Mouse (Mus musculus) liver, postnatal 0 days (tissue): ENCODE measurements around the gene Mroh3. TPM values are rescaled to one million over a fixed set of nuclear protein-coding genes. Genes with fewer than 3 reads are reported as not detected.

Source experiments
- ATAC-seq: fragments of 200-750 bp; cut with Nextera tagmentation; 2 replicates; pipeline ENCODE4 v1.8.0; 2017; ENCODE audit warnings: mild to moderate bottlenecking, moderate library complexity
- DNase-seq: peaks from one replicate; pipeline ENCODE4 v3.0.0-alpha.2; 2016
- H3K27ac ChIP-seq: fragments of 300-500 bp; sonication (generic); 2 replicates; pipeline ENCODE4 v1.5.1; 2014; ENCODE audit warnings: antibody characterized with exemption, moderate library complexity, mild to moderate bottlenecking, low read depth
- H3K27me3 ChIP-seq: fragments of 300-500 bp; sonication (generic); 2 replicates; pipeline ENCODE4 v1.6.1; 2014; ENCODE audit warnings: low read length, control low read depth, mixed read lengths; ENCODE audit not compliant: insufficient read depth
- H3K36me3 ChIP-seq: fragments of 300-500 bp; sonication (generic); replicated peaks from 2 replicates; pipeline ENCODE4 v1.6.1; 2014; ENCODE audit warnings: mild to moderate bottlenecking, control low read depth, low read length, moderate library complexity, mixed read lengths; ENCODE audit not compliant: insufficient read depth
- H3K4me1 ChIP-seq: fragments of 300-500 bp; sonication (generic); 2 replicates; pipeline ENCODE4 v1.6.1; 2014; ENCODE audit warnings: antibody characterized with exemption, mild to moderate bottlenecking, control low read depth; ENCODE audit not compliant: insufficient read depth
- H3K4me2 ChIP-seq: fragments of 300-500 bp; sonication (generic); 2 replicates; pipeline ENCODE4 v1.6.1; 2014; ENCODE audit warnings: low read depth, mild to moderate bottlenecking, low read length, moderate library complexity, mixed read lengths
- H3K4me3 ChIP-seq: fragments of 300-500 bp; sonication (generic); 2 replicates; pipeline ENCODE4 v1.5.1; 2014; ENCODE audit warnings: low read depth, low read length
- H3K9ac ChIP-seq: fragments of 300-500 bp; sonication (generic); replicated peaks from 2 replicates; pipeline ENCODE4 v1.6.1; 2014; ENCODE audit warnings: mild to moderate bottlenecking, moderate library complexity
- H3K9me3 ChIP-seq: fragments of 300-500 bp; sonication (generic); 2 replicates; pipeline ENCODE4 v1.6.1; 2016; ENCODE audit warnings: mild to moderate bottlenecking, control low read depth, low read length, mixed read lengths
- CTCF ChIP-seq: sonication (generic); IDR thresholded peaks from 2 replicates; pipeline ENCODE4 v1.5.1; 2016; ENCODE audit warnings: antibody characterized with exemption, low read depth
- EP300 ChIP-seq: IDR thresholded peaks from 2 replicates; pipeline ENCODE4 v1.6.1; 2016; ENCODE audit warnings: antibody characterized with exemption, low read depth, mild to moderate bottlenecking
- WGBS: fragments of 180-500 bp; shearing (Covaris S2); extraction: QIAGEN DNeasy Blood & Tissue Kit; methylation state at CpG from one replicate; pipeline ENCODE4 v1.1.7; 2014; ENCODE audit not compliant: insufficient replicate concordance; 5-methylcytosine and 5-hydroxymethylcytosine counted together
- polyA plus RNA-seq: library from polyadenylated mRNA; unstranded; fragments of >200 nt; fragmentation: Nextera tagmentation; extraction: Ambion mirVana; gene quantifications from 2 replicates; pipeline ENCODE4 v1.2.1, GENCODE M21; 2015

Mroh3 gene
- polyA plus RNA-seq, 1 experiment from 2014 or later, result not detected

DNA sequence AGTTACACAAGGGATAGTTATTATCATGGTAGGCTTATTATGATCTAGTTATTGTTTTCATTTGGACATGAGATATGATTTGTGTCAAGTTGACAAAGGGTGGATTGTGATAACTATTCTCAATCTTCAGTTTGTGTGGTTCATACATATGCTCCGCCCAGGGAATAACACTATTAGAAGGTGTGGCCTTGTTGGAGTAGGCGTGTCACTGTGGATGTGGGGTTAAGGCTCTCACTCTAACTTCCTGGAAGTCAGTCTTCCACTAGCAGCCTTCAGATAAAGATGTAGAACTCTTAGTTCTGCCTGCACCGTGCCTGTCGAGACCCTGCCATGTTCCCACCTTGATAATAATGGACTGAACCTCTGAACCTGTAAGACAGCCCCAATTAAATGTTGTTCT lies 25.9 kb upstream of the Mroh3 start:
- DNase-seq (no peak), ATAC-seq (no peak)
- Histone ChIP-seq H3K4me1 (peaks cover 8% of the 10 kb centered on the region), H3K9ac (no peak overlapping the region), H3K27ac (no peak overlapping the region), H3K36me3 (no peaks in the 10 kb centered on the region), H3K4me2 (no peak overlapping the region), H3K4me3 (no peak overlapping the region), H3K27me3 (peaks cover 12% of the 10 kb centered on the region), H3K9me3 (no peaks in the 10 kb centered on the region)
- TF ChIP-seq EP300 (no peak), CTCF (no peak)
- WGBS, result 66% methylated on average over 4 of the region's 4 CpGs

DNA sequence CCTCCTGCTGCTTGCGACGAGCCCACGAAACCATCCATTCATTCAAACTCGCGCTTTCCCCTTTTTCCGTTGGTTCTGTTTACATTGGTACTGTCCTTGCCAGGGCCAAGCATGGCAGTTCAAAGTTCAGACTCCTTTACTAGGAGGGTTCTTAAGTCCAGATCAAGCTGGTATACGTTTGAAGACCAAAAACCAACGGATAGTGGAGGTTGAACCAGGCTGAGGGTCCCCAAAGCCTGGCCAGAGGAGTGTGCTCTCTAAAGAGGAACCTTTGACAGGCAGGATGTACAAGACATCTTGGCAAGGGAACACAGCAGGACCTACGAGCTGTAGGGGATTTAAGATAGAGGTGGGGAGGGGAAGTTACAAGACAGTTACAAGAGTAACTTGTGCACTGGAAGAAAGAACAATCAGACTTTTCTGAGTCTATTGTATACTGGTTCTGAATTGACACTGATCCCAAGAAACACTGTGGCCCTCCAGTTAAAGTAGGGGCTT lies 22.0 kb upstream of the Mroh3 start:
- DNase-seq, result no peak
- TF ChIP-seq CTCF (peak; percentile 48; the same call in 1 of the 2 replicates), EP300 (no peak)
- H3K27me3 ChIP-seq, result peaks cover 30% of the 10 kb centered on the region
- H3K4me3 ChIP-seq, result peak overlapping the region; percentile 57
- peak overlapping the region; percentile 87 for H3K4me2 ChIP-seq
- H3K9me3 ChIP-seq, result no peaks in the 10 kb centered on the region
- no peaks in the 10 kb centered on the region for H3K36me3 ChIP-seq
- no peak overlapping the region for H3K27ac ChIP-seq
- 3% methylated on average over 9 of the region's 9 CpGs for WGBS
- H3K9ac ChIP-seq, result 0 out of 2 replicates have a peak overlapping the region, but pooled peaks have one; percentile 30
- ATAC-seq, result no peak
- H3K4me1 ChIP-seq, result peaks cover 8% of the 10 kb centered on the region

DNA sequence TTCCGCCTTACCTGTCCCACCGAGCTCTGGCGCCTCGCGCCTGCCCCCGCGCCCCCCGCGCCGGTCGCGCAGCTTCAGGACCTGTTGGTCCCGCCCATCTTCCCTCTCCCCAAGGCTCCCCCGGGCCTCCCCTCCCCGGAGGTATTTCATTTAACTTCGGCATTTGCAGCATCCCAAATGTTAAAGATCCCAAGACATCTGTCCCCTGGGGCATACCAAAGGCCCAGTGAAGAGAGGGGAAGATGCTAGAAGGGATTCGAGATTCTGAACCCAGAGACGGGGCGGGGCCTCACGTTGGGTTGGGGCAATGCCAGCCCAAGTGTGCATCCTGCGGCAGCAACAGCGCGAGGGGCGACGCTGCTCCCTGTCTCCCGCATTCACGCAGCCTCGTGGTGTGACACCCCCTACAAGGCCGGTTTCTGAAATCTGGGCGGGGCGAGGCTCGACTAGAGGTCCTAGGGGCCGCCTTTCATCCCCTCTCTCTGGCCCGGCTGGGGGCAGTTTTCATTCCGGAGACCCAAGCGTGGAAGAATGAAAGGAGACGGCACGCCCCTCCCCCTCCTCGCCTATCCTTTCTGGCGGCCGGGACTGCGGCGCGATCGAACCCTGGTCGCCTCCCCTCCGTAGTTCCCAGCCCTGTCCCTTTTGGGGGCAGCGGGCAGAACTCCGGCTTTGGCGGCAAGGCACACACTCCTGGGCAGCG lies 21.4 kb upstream of the Mroh3 start, which contains the start of gene Inava:
Inava (minus strand) TSS at position 373 of the 703 bp plus-strand sequence.
- 0 out of 2 replicates have a peak within 1 kb of the TSS, but pooled peaks have one; percentile 30 for H3K9ac ChIP-seq
- peak within 1 kb of the TSS; percentile 57 for H3K4me3 ChIP-seq
- H3K27me3 ChIP-seq, result peaks cover 30% of the 10 kb centered on the region
- H3K4me2 ChIP-seq, result peak within 1 kb of the TSS; percentile 87
- H3K4me1 ChIP-seq, result peaks cover 13% of the 10 kb centered on the region
- peak; percentile 47 for ATAC-seq
- no peaks in the 10 kb centered on the region for H3K9me3 ChIP-seq
- WGBS, result 3% methylated on average over 41 of the region's 51 CpGs
- TF ChIP-seq CTCF (no peak; the same call in 1 of the 2 replicates), EP300 (no peak)
- no peak within 1 kb of the TSS for H3K27ac ChIP-seq
- no peaks in the 10 kb centered on the region for H3K36me3 ChIP-seq
- peak; percentile 38 for DNase-seq

- Histone ChIP-seq H3K4me1 (peaks cover 20% of the 10 kb centered on the region), H3K4me2 (peak overlapping the region; percentile 87), H3K9ac (no peak overlapping the region), H3K27me3 (peaks cover 30% of the 10 kb centered on the region), H3K36me3 (no peaks in the 10 kb centered on the region), H3K4me3 (peak overlapping the region; percentile 57; the same call in 1 of the 2 replicates), H3K27ac (no peak overlapping the region), H3K9me3 (no peaks in the 10 kb centered on the region)
- ATAC-seq, result no peak
- 8% methylated on average over 23 of the region's 23 CpGs for WGBS
- TF ChIP-seq EP300 (no peak), CTCF (no peak)
- DNase-seq, result no peak
Measured at GRCm38 (mm10) chr1:136232986-136233790, 20.6 kb upstream of the Mroh3 start.

DNA sequence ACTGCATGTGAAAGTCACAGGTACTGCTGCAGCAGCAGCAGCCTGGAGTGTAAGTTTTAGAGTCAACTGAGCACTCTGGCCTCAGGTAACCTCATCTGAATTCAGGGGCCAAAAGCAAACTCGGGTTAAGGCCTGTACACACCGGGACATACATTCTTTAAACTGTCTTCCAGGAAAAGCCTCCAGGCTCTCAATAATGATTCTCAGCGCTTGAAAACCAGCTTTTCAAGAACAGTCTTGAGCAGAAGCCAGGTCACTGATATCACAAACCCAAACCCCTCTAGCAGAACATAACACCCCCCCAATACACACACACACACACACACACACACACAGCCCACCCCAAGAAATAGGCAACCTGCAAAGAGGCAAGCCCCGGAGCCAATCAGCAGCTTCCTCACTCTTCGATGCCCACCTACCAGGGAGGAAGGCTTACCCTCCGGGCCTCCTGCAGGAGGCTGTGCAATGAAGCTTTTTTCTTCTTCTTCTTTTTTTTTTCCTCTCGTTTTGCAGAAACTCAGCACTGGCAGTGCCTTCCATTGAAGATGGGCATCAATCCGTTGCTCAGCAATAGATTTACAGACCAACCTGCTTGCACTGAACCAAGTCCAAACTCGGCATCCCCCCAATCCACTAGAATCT lies 19.8 kb upstream of the Mroh3 start:
- Histone ChIP-seq H3K27ac (no peak overlapping the region), H3K4me1 (peaks cover 21% of the 10 kb centered on the region), H3K9ac (no peak overlapping the region), H3K9me3 (no peaks in the 10 kb centered on the region), H3K4me2 (no peak overlapping the region), H3K27me3 (peaks cover 30% of the 10 kb centered on the region), H3K36me3 (no peaks in the 10 kb centered on the region), H3K4me3 (no peak overlapping the region)
- DNase-seq (no peak), ATAC-seq (no peak)
- 8% methylated on average over 9 of the region's 9 CpGs for WGBS
- TF ChIP-seq CTCF (no peak), EP300 (no peak)

GRCm38 (mm10) chr1:136231596-136231995 lies 19.0 kb upstream of the Mroh3 start:
- no peak for DNase-seq
- no peaks in the 10 kb centered on the region for H3K36me3 ChIP-seq
- no peak overlapping the region for H3K27ac ChIP-seq
- TF ChIP-seq CTCF (no peak), EP300 (no peak)
- 20% methylated on average over 5 of the region's 6 CpGs for WGBS
- no peak overlapping the region for H3K4me2 ChIP-seq
- H3K27me3 ChIP-seq, result peaks cover 30% of the 10 kb centered on the region
- ATAC-seq, result no peak
- H3K9ac ChIP-seq, result no peak overlapping the region
- H3K4me3 ChIP-seq, result no peak overlapping the region
- H3K4me1 ChIP-seq, result peaks cover 21% of the 10 kb centered on the region
- H3K9me3 ChIP-seq, result no peaks in the 10 kb centered on the region
